Mouse (Mus musculus) neural tube, embryonic 13.5 days (tissue): ENCODE results near the gene Oas1d. TPM values are rescaled to one million over a fixed set of nuclear protein-coding genes. Genes with fewer than 3 reads are reported as not detected.
"Not testable (repeated sequence)": the region's sequence is repeated elsewhere in the genome, so short reads cannot be mapped to it uniquely, and the experiment has no call there.

ENCODE experiments used
- ATAC-seq: fragments of 200-750 bp; cut with Nextera tagmentation; 2 replicates; pipeline ENCODE4 v1.8.0; 2017; ENCODE audit warnings: low read depth, mild to moderate bottlenecking, moderate TSS enrichment, moderate library complexity
- H3K27ac ChIP-seq: fragments of 300-500 bp; sonication (generic); replicated peaks from 2 replicates; pipeline ENCODE4 v1.5.1; 2015; ENCODE audit warnings: moderate library complexity, mild to moderate bottlenecking, inconsistent platforms
- H3K27me3 ChIP-seq: fragments of 300-500 bp; sonication (generic); 2 replicates; pipeline ENCODE4 v1.6.1; 2015; ENCODE audit warnings: mild to moderate bottlenecking, inconsistent platforms
- H3K36me3 ChIP-seq: fragments of 300-500 bp; sonication (generic); 2 replicates; pipeline ENCODE4 v1.6.1; 2015; ENCODE audit warnings: mild to moderate bottlenecking, inconsistent platforms
- H3K4me1 ChIP-seq: fragments of 300-500 bp; sonication (generic); replicated peaks from 2 replicates; pipeline ENCODE4 v1.6.1; 2015; ENCODE audit warnings: inconsistent platforms
- H3K4me2 ChIP-seq: fragments of 300-500 bp; sonication (generic); 2 replicates; pipeline ENCODE4 v1.6.1; 2015; ENCODE audit warnings: inconsistent platforms, mild to moderate bottlenecking, moderate library complexity
- H3K4me3 ChIP-seq: fragments of 300-500 bp; sonication (generic); 2 replicates; pipeline ENCODE4 v1.5.1; 2015; ENCODE audit warnings: mild to moderate bottlenecking, inconsistent platforms
- H3K9ac ChIP-seq: fragments of 300-500 bp; sonication (generic); 2 replicates; pipeline ENCODE4 v1.6.1; 2015; ENCODE audit warnings: moderate library complexity, mild to moderate bottlenecking, inconsistent platforms
- H3K9me3 ChIP-seq: fragments of 300-500 bp; sonication (generic); 2 replicates; pipeline ENCODE4 v1.6.1; 2016; ENCODE audit warnings: inconsistent platforms
- WGBS: fragments of 180-500 bp; shearing (Covaris S2); methylation state at CpG from one replicate; pipeline ENCODE4 v1.1.7; 2015; 5-methylcytosine and 5-hydroxymethylcytosine counted together
- polyA plus RNA-seq: library from polyadenylated mRNA; unstranded; fragments of >200 nt; fragmentation: Nextera tagmentation; extraction: Ambion mirVana; gene quantifications from 2 replicates; pipeline ENCODE4 v1.2.1, GENCODE M21; 2015

The Oas1d gene
- polyA plus RNA-seq, 1 experiment from 2014 or later, result not detected

DNA sequence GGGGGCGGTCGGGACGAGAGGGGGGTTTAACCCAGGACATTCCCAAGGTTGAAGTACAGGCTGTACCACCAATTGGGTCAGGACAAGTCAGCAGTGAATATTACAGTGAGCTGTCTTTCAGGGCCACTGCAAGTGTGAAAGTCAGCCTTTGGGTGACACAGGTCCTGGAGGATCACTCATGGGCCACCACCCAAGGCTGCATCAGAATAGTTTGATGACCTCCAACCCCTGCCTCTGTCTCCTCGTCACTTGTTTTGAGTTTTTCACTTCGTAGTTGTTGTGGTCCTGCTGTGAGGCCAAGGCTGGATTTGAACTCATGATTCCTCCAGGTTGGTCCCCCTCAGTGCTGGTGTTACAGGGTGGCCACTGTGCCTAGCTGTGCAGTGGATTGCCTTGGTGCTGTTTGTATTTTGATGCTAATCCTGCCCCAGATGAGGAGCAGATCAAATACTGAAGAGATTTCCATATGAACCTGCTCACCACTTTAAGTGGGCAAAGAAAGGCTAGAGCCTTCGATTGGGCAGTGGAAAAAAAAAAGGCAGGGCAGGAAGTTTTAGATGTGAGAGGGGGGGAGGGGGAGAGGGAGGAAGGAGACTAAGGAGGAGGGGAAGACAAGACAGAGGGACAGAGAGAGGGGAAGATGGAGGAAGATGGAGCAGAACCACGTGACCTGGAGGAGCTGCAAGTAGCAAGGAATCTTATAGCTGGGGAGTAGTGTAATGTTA is 6.0 kb upstream of the Oas1d start:
- ATAC-seq, result no peak
- H3K4me1 ChIP-seq, result no peaks in the 10 kb centered on the region
- no peaks in the 10 kb centered on the region for H3K9me3 ChIP-seq
- 56% methylated on average over 7 of the region's 7 CpGs for WGBS
- H3K27ac ChIP-seq, result no peak overlapping the region
- no peaks in the 10 kb centered on the region for H3K36me3 ChIP-seq
- H3K4me2 ChIP-seq, result no peak overlapping the region
- no peak overlapping the region for H3K4me3 ChIP-seq
- H3K27me3 ChIP-seq, result no peaks in the 10 kb centered on the region
- H3K9ac ChIP-seq, result no peak overlapping the region

DNA sequence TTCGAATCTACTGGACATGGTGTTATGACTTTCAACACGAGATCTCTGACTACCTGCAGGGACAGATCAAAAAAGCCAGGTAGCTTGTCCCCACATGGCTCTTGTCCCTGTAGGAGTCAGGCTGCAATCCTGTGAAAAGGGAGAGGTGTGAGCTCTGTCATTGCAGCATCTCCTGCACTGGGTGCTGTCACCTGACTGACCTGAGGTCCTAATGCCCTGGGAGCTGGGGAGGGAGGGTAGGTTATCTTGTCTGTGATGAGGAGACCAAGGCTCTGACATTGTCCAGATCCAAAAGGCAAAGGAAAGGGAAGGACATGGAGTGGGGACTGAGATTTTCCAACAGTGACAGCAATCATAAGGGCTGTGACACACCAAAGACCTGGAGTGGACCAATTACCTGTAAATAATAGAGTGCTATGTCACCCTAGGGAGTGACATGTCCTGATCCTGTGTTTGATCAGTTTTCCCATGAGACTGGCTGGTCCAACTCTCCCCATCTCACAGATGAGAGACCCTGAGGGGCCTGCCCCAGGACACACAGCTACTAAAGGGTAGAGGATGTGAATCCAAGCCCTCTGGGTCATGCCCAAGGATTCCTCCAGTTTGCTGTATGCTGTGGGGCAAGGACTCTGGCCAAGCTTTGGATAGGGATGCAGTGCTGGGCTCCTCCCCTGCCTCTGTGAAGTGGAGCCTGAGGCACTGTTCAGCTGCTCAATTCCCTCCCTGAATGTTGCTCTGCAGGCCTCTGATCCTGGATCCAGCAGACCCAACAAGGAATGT is 5.0 kb downstream of the Oas1d start:
- 67% methylated on average over 2 of the region's 2 CpGs for WGBS

DNA sequence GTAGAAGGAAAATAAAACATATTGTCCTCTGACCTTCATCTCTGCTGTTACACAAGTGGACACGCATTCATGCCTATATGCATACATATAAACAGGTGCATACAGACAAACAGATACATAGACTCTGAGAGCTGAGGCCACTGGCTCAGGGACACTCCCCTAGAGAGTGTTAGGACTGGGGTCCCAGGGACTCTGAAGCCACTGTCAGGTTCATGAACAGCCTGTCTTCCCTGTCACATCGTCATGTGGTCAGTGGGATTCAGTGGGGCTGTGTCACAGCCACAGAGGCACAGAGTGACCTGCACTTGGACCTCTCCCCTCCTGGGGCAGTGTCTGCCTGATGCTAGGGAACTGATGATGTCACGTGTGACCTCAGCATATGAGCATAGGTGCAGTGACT is 6.0 kb downstream of the Oas1d start:
- Histone ChIP-seq H3K36me3 (no peaks in the 10 kb centered on the region), H3K9me3 (no peaks in the 10 kb centered on the region), H3K27ac (no peak overlapping the region), H3K9ac (no peak overlapping the region), H3K4me2 (no peak overlapping the region), H3K4me1 (no peaks in the 10 kb centered on the region), H3K27me3 (no peaks in the 10 kb centered on the region), H3K4me3 (no peak overlapping the region)
- 81% methylated on average over 3 of the region's 3 CpGs for WGBS
- ATAC-seq, result no peak

More for the DNA sequence above, 5.0 kb downstream of the Oas1d start:
- not testable (repeated sequence) for H3K9ac ChIP-seq, H3K27ac ChIP-seq, H3K4me2 ChIP-seq, H3K27me3 ChIP-seq, ATAC-seq, H3K36me3 ChIP-seq, H3K4me1 ChIP-seq, H3K9me3 ChIP-seq, H3K4me3 ChIP-seq

DNA sequence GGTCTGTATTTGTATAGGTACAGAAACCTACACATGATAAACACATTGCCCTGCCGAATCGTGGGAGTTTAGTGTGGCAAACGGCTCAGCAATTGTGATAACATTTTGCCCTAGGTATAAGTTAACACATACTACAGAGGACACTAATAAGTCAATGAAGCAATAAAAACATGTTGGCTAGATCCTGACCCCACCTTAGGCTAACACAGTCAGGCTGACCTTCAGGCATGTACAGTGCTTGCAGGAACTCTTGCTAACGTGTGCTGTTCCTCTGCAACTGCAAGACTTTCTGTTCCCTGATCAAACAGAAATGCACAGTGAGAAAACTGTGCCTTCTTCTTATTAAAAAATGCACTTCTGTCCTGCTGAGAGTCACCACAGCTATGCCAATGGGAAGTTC is 9.6 kb downstream of the Oas1d start:
- Histone ChIP-seq H3K36me3 (no peaks in the 10 kb centered on the region), H3K27ac (no peak overlapping the region), H3K9me3 (no peaks in the 10 kb centered on the region), H3K9ac (no peak overlapping the region), H3K4me3 (no peak overlapping the region), H3K4me1 (no peaks in the 10 kb centered on the region), H3K27me3 (no peaks in the 10 kb centered on the region), H3K4me2 (no peak overlapping the region)
- WGBS, result 93% methylated on average over 4 of the region's 4 CpGs
- no peak for ATAC-seq

DNA sequence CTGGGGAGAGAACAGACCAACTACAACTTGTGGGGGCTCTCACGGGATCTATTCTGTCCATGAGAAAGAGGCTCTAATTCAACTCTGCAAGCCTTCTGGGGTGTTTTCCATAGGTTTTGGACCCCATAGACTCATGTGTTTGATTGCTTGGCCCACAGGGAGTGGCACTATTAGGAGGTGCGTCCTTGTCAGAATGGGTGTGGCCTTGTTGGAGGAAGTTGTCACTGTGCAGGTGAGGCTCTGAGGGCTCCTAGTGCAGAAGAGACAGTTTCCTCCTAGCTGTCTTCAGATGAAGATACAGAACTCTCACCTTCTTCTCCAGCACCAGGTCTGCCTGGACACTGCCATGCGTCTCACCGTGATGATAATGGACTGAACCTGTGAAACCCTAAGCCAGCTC is 10.2 kb downstream of the Oas1d start:
- H3K9me3 ChIP-seq, ATAC-seq, H3K27ac ChIP-seq, H3K4me2 ChIP-seq, H3K9ac ChIP-seq, H3K4me3 ChIP-seq, H3K4me1 ChIP-seq, H3K27me3 ChIP-seq, H3K36me3 ChIP-seq: not testable (repeated sequence)
- 87% methylated on average over 4 of the region's 4 CpGs for WGBS

DNA sequence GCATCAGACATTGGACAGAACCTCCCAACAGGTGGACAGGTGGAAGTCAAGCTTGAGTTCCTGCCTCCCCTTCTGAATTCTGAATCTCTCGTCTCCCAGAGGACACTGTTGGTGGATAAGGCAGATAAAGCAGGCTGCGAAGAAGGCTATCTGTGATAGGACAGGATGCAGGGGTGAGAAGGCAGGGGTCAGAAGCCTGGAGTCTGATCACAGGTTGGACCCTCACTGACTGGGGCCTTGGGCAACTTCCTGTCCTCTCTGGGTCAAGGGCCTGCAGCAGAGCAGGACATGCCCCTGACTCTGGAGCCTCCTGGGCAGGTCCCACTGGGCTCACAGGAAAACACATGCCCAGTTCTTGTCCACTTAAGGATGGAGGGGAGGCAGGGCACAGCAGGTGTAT is 12.0 kb downstream of the Oas1d start:
- not testable (repeated sequence) for H3K27ac ChIP-seq, H3K4me2 ChIP-seq, H3K4me3 ChIP-seq, H3K4me1 ChIP-seq, H3K9ac ChIP-seq, H3K27me3 ChIP-seq, ATAC-seq, H3K9me3 ChIP-seq, H3K36me3 ChIP-seq
- WGBS, result 87% methylated on average over 2 of the region's 2 CpGs

DNA sequence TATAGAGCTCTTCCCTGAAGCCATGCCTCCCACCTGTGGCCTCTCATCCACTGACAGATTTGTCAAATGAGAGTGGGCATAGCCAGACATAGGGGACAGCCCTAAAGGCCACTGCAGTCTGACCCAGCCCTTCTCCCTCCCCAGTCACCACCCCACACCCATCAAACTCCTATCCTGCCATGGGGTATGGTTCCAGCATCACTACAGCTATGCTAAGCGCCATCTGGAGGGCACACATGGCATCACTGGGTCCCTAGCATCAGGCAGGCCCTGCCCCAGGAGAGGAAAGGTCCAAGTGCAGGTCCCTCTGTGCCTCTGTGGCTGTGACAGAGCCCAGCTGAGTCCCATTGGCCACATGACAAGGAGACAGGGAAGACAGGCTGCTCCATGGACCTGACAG is 12.7 kb downstream of the Oas1d start:
- H3K4me1 ChIP-seq, result no peaks in the 10 kb centered on the region
- H3K36me3 ChIP-seq, result no peaks in the 10 kb centered on the region
- H3K27me3 ChIP-seq, result no peaks in the 10 kb centered on the region
- 33% methylated on average over 1 of the region's 1 CpGs for WGBS
- no peak overlapping the region for H3K27ac ChIP-seq
- no peak overlapping the region for H3K9ac ChIP-seq
- no peak overlapping the region for H3K4me3 ChIP-seq
- H3K4me2 ChIP-seq, result no peak overlapping the region
- no peak for ATAC-seq
- H3K9me3 ChIP-seq, result no peaks in the 10 kb centered on the region

DNA sequence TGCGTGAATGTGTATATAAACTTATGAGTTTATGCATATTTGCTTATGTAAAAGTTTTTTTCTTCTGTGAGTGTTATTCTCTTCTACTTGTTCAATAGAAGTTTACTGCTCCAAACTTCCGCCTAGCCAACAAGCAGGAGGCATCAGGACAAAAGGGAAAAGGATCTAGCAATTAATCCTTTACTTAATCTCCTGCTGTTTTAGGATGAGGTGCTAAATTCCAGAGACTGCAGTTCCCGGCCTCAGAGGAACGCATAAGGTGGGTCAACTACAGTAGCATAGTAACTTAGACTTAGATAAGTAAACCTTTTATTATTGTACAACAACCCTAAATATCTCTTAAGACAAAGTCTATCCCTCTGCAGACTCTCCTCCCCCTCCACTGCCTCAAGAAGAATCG is 19.6 kb downstream of the Oas1d start:
- H3K4me2 ChIP-seq, result no peak overlapping the region
- no peak overlapping the region for H3K4me3 ChIP-seq
- H3K36me3 ChIP-seq, result no peaks in the 10 kb centered on the region
- WGBS, result 6% methylated on average over 5 of the region's 5 CpGs
- no peaks in the 10 kb centered on the region for H3K4me1 ChIP-seq
- no peak overlapping the region for H3K27ac ChIP-seq
- H3K9ac ChIP-seq, result no peak overlapping the region
- ATAC-seq, result no peak
- H3K27me3 ChIP-seq, result no peaks in the 10 kb centered on the region
- no peaks in the 10 kb centered on the region for H3K9me3 ChIP-seq

DNA sequence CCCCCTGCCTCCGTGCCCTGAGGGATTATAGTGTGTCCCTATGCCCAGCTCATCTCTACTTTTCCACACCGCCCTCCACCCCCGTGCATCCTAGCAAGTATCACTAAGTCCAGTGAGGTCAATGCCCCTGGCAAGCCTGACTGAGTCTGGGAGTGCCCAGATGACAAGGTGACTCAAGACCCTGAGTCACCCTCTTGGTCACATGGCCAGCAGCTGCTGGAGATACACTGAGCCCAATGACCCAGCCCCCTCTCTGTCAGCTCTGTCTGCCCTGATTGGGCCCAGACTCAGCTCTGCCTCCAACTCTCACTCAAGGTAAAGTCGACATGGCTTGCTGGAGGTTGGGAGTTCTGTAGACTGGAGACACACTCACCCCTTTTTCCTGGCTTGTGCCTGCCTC is 23.5 kb downstream of the Oas1d start:
- no peaks in the 10 kb centered on the region for H3K27me3 ChIP-seq
- no peak overlapping the region for H3K9ac ChIP-seq
- no peaks in the 10 kb centered on the region for H3K4me1 ChIP-seq
- H3K4me2 ChIP-seq, result no peak overlapping the region
- H3K9me3 ChIP-seq, result no peaks in the 10 kb centered on the region
- H3K4me3 ChIP-seq, result no peak overlapping the region
- ATAC-seq, result no peak
- H3K36me3 ChIP-seq, result no peaks in the 10 kb centered on the region
- H3K27ac ChIP-seq, result no peak overlapping the region
- 86% methylated on average over 4 of the region's 4 CpGs for WGBS

DNA sequence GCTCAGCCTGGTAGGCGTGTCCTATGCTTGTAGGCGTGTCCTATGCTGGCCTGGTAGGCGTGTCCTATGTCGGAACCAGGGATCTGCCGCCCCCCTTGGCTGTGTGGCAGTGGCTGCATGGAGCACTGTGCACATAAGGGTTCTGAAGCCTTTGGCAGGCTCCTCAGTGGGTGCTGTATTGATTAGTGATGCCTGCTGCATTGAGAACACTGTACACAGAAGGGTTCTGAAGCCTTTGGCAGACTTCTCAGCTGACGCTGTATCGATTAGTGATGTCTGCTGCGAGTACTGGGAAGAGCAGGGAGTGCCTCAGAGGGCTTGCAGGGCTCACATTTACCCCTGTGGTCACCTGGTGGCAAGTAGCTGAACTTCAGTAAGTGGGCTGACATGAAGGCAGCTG is 24.2 kb downstream of the Oas1d start:
- ATAC-seq, result no peak
- no peaks in the 10 kb centered on the region for H3K27me3 ChIP-seq

DNA sequence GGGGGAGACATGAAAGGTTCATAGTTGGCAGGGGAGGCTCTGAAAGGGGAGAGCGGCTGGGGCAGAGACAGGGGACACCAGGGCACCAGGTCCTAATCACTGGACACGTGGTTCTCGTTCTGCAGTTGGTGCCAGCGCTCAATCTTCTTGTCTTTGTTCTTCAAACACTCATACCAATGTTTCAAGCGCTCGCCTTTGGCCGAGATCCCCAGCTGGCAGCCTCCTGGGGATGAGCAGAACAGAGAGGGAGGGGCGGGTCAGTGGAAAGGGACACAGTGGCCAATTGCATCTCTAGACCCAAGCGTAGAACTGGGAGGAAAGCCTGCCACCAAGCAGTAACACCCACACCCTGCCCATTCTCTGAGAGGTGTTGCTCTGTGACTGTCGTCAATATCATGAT is 27.7 kb downstream of the Oas1d start:
- Histone ChIP-seq H3K9ac (no peak overlapping the region), H3K4me2 (no peak overlapping the region), H3K4me3 (no peak overlapping the region), H3K27me3 (no peaks in the 10 kb centered on the region), H3K27ac (no peak overlapping the region), H3K4me1 (no peaks in the 10 kb centered on the region), H3K9me3 (no peaks in the 10 kb centered on the region), H3K36me3 (no peaks in the 10 kb centered on the region)
- no peak for ATAC-seq
- 66% methylated on average over 10 of the region's 10 CpGs for WGBS

More for the DNA sequence above, 24.2 kb downstream of the Oas1d start:
- Histone ChIP-seq H3K4me3 (no peak overlapping the region), H3K4me2 (no peak overlapping the region), H3K9me3 (no peaks in the 10 kb centered on the region), H3K27ac (no peak overlapping the region), H3K36me3 (no peaks in the 10 kb centered on the region), H3K4me1 (no peaks in the 10 kb centered on the region), H3K9ac (no peak overlapping the region)
- 56% methylated on average over 8 of the region's 8 CpGs for WGBS

DNA sequence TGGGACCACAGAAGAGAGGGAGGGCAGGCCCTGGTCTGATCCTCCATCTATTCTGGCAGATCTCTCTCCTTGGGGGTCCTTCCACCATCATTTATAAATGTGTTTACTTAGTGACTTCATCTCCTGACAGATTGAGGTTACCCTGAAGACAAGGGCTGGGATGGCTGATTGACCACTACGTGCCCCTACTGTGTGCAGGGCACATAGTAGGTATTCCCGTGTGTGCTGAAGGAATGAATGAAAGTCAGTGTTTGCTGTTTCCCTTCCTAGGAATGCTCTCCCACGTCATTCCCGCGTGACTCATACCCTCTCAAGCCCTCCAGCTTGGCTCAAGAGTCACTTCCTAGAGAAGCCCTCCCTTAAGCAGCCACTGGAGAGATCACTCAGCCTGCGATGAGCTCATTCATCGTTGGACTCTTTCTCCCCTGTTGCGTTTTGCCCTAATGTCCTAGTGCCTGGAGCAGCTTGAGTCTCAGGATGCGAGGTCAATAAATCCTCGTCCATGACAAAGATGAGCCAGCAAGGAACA is 38.0 kb downstream of the Oas1d start:
- Histone ChIP-seq H3K9ac (no peak overlapping the region), H3K4me1 (no peaks in the 10 kb centered on the region), H3K9me3 (no peaks in the 10 kb centered on the region), H3K36me3 (no peaks in the 10 kb centered on the region), H3K4me2 (no peak overlapping the region), H3K27ac (no peak overlapping the region), H3K27me3 (no peaks in the 10 kb centered on the region), H3K4me3 (no peak overlapping the region)
- 65% methylated on average over 10 of the region's 10 CpGs for WGBS
- ATAC-seq, result no peak
